Mouse (Mus musculus): ENCODE data around the gene Hoxd12.

Hoxd12 gene

DNA sequence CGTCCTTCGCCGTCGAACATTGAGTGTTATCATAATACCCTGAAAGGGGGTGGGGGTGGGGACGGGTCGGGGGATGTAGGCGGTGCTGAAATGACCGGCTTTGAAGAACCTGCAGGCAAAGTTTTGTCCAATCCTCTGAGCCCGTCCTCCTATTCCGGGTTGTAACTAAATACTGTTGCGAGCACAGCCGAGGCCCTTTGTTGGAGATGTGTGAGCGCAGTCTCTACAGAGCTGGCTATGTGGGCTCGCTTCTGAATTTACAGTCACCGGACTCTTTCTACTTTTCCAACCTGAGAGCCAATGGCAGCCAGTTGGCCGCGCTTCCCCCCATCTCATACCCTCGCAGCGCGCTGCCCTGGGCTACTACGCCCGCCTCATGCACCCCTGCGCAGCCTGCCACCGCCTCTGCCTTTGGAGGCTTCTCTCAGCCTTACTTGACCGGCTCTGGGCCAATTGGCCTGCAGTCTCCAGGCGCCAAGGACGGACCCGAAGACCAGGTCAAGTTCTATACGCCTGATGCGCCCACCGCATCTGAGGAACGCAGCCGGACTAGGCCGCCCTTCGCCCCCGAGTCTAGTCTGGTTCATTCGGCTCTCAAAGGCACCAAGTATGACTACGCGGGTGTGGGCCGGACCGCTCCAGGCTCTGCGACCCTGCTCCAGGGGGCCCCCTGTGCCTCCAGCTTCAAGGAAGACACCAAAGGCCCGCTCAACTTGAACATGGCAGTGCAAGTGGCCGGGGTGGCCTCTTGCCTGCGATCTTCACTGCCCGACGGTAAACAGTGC lies at the start of gene Hoxd12:
Hoxd12 (plus strand) TSS at position 133 of the 785 bp plus-strand sequence.
- no peak for DNase-seq (ENCODE audit: extremely low read depth, insufficient read length, low spot score)

- DNase-seq (ENCODE audit: extremely low read depth, insufficient read length, low spot score) = no peak
Observed at GRCm38 (mm10) chr2:74635412-74635811, 39.4 kb upstream of the Hoxd12 start.

DNA sequence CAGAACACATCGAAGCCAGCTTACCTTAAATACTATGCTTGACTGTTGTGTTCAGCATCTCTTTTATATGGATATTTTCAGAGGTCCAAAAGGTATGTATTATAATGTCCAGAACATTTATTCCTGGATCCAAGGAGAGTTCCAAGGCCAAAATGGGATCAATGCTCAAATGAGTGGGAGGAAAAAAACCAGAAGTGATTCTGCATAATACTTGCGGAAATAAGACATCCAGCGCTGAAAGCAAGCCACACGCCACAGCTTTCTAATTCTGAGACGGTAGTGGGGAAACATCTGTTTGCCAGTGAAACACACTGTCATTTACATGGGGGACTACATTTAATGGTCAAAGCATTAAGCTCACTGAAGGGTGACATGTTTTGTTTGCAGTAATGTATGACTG lies 32.4 kb upstream of the Hoxd12 start:
- no peak for DNase-seq (ENCODE audit: extremely low read depth, insufficient read length, low spot score)

DNA sequence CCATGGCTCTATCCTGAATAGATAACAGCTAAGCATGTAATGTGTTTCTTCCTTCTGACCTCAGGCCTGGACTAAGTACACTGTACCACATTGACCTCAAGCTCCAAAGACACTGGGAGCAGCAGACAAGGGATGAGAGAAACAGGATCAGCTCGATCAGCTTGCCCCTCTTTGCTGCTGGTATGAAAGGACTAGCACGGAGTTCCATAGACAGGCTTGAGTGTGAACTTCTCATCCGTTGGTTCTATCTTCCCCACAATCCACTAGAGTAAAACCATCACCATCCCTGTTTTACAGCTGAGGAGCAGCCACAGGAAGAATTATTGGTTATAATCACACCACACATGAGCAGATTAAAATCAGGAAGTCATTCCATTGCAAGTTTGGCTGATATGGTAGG lies 29.2 kb upstream of the Hoxd12 start:
- no peak for DNase-seq (ENCODE audit: extremely low read depth, insufficient read length, low spot score)

- no peak for DNase-seq (ENCODE audit: extremely low read depth, insufficient read length, low spot score)
Observed at GRCm38 (mm10) chr2:74647082-74647864, 27.5 kb upstream of the Hoxd12 start.

GRCm38 (mm10) chr2:74652996-74653340 lies 21.8 kb upstream of the Hoxd12 start:
- DNase-seq (ENCODE audit: extremely low read depth, insufficient read length, low spot score) = no peak

- no peak for DNase-seq (ENCODE audit: extremely low read depth, insufficient read length, low spot score)
Observed at GRCm38 (mm10) chr2:74653781-74654535, 20.9 kb upstream of the Hoxd12 start.

DNA sequence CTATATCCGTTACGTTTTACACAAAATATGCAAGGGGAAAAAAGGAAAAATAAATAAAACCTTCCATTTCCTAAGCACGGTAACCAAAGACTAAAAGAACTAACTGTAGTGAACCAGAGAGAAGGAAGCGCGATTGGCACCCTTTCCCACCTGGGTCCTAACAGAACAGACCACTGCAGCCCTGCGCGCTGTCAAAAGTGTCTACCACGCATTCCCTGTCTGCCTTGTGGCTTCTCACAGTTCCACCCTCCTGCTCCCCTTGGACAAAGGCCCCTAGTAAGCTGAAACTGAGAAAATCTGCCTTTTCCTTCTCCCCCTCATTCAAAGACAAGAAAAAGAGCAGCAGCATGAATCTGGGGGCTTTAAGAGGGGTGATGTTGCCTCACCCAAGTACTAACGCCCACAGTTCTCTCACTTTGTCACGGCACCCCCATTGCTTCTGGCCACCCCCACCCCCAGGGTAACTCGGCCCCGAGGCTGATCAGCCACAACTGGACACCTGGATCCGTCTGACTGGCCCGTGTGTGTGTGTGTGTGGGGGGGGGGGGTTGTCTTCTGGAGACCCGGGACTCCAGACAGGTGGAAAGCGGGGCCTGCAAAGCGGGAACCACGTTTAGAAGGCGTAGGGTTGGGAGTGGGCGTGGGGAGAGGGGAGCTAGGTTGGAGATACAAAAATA lies 19.9 kb upstream of the Hoxd12 start:
- DNase-seq (ENCODE audit: extremely low read depth, insufficient read length, low spot score) = no peak

DNA sequence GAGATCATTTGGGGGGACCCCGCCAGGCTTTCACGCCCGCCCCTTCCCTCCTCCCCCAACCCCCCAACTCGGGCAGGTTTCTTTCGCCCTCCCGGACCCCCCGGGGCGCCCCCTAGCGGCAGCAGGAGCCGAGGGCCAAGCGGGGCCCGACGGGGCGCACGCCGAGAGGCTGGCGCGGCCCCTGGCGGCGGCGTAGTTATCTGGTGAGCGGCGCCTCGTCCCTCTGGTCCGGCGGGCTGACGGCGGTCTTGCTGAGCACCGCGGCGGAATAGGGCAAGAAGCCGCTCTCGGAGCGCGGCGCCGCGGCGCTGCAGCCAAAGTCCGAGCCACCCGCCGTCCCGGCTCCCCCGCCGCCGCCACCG lies 19.4 kb upstream of the Hoxd12 start:
- no peak for DNase-seq (ENCODE audit: extremely low read depth, insufficient read length, low spot score)

GRCm38 (mm10) chr2:74655821-74656631 lies 18.8 kb upstream of the Hoxd12 start:
- no peak for DNase-seq (ENCODE audit: extremely low read depth, insufficient read length, low spot score)

DNA sequence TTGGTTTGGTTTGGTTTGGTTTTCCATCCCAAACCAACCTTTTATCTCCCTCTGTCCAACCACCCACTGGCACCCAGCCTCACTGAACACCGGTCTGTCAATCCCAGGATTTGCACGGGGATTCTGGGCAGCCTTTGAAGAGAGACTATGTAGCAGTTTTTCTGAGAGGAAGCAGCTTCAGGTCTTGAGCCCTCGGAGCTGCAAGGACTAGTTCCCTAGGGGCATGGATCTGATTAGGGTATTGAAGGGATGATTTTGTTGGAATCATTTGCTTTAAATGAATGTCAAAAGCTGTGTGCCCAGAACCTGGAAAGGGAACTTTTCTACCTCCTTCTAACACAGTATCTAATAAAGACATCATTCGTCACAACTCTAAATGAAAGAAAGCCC lies 18.2 kb upstream of the Hoxd12 start:
- no peak for DNase-seq (ENCODE audit: extremely low read depth, insufficient read length, low spot score)

DNA sequence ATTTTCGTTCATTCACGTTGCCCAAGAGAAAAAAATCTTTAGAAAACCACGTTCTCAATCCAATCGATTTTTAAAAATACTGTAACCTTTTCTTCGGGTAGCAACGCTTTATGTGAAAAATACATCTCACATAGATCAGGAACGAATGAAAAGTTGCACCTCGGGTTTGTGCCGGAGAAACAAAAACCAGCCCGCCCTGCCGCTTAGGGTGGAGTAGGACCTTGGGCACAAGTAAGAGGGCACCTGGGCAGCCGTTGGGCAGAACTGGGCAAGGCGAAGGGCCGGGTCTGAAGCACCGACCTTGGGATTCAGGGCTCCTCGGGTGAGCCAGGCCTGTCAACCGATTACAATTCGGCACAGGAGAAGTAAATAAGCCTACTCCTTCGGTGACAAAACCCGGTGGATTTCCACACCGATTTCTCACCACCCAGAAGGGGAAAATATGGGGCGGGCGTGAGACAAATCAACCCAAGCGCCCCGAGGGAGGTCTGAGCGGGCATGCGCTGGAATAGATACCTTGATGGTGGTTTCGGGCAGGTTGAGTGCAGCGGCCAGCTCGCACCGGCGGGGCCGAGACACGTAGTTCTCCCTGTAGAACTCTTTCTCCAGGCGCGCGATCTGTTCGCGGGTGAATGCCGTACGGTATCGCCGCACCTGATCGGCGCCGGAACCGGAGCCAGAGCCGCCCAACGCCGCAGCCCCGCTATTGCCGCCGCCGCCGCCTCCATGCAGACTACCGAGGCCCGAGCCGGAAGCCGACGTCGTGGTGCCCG lies 17.4 kb upstream of the Hoxd12 start:
- no peak for DNase-seq (ENCODE audit: extremely low read depth, insufficient read length, low spot score)

GRCm38 (mm10) chr2:74658024-74658666 lies 16.7 kb upstream of the Hoxd12 start:
- DNase-seq (ENCODE audit: extremely low read depth, insufficient read length, low spot score) = no peak

- no peak for DNase-seq (ENCODE audit: extremely low read depth, insufficient read length, low spot score)
Observed at GRCm38 (mm10) chr2:74658667-74659371, 16.0 kb upstream of the Hoxd12 start.

GRCm38 (mm10) chr2:74659507-74660005 lies 15.3 kb upstream of the Hoxd12 start, which contains the start of gene Evx2:
Evx2 (minus strand) TSS chr2:74659557.
- no peak for DNase-seq (ENCODE audit: extremely low read depth, insufficient read length, low spot score)

DNA sequence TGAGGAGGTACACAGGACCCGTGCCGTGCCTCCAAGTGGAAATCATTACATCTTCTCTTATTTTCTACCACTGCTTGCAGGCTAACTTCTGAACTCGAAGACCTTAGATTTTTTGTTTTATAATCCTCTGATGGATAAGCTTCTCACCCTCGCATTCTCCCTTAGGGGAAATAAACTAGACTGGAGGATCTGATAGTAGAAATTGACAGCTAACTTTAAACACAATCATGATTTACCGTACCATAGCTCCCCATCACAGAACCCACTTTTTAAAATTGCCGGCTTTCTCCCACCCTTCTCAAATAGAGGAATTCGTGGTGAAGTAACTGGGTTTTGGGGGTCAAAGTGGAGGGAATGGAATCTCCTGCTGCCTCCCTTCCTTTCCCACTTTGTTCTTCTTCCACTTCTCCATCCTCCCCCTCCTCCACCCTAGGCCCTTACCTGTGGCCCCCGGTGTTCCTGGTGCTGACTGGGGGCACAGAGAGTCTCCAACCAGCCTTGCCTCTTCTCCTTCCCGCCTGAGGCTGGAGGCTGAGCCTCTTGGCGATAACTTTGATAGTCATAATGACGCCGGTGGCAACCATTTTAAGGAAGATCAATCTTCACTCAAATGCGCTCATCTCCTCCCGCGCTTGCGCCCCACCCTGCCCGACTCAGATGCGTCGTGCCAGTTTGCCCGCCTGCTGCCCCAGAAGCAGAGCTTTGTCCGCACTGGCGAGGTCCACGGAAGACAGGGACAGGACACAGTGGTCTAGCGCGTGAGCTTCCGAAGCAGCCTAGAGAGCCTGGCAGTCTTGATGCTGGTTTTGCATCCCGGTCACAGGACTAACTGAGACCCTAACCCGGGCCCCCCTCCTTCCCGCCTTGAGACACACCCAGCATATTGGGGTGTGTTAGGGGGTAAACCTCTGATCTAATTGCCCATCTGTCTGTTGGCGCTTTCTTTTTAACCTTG lies 14.1 kb upstream of the Hoxd12 start:
- no peak for DNase-seq (ENCODE audit: extremely low read depth, insufficient read length, low spot score)

GRCm38 (mm10) chr2:74661685-74662084 lies 13.1 kb upstream of the Hoxd12 start:
- no peak for DNase-seq (ENCODE audit: extremely low read depth, insufficient read length, low spot score)

Measured in 3134 (cell line).